Mouse (Mus musculus) right cerebral cortex, postnatal 14 days (tissue): ENCODE measurements around the gene Sh3bp4.

Experiments used
- DNase-seq: peaks from one replicate; pipeline ENCODE4 v3.0.0; 2022

Sh3bp4 gene

DNA sequence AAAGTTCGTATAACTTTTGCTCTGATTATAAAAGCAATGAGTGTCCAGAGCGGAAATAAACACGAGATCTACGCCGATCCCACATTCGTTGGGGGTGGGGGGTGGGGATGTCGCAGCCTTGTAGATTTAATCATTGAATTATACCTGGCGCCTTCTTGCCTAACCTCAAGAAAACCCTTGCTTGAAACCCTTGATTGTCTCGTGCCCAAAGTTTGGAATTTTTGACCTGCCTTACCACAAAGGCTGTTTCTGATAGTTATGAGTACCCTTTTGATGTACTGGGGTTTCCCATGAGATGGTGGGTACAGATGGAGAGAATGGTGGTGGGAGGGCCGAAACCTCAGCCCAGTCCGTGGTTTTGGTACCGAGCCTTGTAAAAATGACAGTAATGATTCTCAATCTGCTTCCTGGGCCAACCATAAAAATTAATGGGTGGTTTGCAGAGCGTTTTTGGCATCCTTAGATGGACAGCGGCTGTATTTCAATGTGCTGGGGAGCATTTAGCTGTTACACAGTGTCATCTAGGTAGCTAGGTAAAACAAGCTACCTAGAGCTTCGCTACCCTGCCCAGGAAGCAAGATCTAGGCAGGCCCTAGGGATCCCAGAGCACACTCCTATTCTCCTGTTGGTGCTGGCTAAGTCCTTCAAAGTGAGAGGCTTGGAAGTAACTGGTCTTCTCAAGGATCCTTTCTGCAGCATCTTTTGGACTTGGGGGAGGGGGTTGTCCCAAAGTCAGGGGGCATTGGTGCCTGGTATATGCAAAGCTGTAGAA is 1.3 kb downstream of the Sh3bp4 start:
- no peak for DNase-seq

DNA sequence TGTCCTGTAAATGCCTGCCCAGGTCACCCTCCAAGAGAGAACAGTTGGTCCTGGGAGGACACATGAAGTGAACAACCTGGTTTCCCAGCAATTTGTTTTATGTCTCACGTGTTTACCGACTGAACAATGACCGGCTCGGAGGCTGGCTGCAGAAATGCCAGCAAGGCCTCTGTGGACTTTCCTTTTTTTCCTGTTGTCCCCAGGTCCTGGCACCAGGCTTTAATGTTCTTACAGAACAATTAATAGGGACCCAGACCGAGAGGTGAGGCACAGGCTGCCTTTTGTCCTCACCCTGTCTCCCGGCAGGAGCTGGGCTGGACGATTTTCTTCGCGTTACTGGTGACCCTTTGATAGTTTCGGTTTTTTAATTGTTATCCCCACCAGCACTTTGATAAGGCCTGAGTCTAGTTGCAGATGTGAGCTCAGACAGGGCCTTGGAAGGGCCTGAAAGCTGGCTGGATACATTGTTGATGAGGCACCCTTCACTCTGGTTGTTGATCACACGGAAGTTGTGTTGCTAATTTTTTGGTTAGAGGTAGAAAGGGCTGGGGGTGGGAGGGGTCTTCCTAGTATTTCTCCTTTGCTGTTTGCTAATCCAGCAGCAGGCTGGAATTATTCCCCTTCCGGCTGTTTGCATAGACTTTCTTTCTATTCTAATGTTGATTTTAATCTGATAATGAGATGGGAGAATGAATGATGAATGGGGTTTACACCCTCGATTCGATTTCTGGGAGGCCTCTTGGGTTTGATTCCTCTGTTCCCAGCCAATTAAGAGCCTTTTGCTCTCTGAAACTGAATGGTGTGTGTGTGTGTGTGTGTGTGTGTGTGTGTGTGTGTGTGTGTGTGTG is 2.2 kb downstream of the Sh3bp4 start:
- no peak for DNase-seq

DNA sequence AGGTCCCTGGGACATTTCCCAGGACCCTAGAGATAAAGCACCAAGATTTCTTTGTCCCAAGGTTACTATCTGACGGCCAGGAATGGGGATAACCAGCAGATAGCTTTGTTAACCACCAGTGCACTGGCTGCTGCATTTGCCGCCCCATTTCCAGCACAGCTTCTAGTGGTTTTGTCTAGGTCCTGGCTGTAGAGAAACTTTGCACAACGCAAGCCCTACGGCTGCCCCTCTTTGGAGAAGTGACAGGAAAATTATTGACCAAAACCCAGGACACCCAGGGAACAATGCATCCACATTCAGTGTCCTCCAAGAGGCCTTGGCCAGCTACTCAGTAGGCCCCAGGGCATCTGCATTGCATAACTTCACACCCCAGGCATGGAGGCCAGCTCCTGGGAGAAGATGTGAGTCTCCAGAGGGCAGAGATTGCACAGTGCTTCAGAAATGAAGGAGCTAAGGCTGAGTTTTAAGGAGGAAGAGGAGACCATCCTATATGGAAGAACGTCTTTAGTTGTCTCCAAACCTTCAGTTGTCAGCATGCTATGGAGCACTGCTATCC is 3.2 kb downstream of the Sh3bp4 start:
- no peak for DNase-seq

DNA sequence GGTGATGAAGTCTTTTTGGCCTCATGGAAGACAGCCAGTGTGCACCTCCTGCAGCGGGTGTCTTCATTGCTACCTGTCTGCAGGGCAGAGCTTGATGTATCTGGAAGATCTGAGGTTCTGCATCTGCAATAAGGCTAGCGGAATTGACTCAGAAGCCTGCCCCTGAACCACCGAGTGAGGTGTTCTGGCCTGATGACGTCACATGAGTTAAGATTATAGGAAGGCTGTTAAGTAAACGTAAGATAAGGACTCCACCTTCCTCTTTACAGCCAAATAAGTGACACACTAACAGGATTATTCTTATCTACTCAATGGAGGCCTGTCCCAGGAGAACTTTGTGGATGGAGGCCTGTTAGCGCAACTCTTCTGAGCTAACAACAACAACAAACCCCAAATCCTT is 4.5 kb downstream of the Sh3bp4 start:
- DNase-seq = no peak

DNA sequence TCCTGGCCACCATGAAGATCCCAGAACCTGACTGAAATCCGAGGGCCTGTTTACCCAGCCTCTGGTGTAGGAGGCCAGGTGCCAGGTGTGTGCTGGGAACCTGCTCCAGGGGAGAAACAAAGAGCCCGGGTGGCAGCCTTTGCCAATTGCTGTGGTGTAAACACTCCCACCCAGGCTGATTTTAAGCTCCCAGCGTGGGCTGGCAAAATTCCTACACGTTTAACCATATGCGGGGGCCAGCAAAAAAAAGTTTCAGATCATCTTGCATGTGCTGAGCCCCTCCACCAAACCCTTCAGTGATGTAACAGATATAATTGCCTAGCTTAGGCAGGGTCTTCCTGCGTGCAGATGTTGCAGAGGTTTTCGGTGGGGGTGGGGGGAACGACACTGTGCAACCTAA is 4.9 kb downstream of the Sh3bp4 start:
- DNase-seq = no peak

DNA sequence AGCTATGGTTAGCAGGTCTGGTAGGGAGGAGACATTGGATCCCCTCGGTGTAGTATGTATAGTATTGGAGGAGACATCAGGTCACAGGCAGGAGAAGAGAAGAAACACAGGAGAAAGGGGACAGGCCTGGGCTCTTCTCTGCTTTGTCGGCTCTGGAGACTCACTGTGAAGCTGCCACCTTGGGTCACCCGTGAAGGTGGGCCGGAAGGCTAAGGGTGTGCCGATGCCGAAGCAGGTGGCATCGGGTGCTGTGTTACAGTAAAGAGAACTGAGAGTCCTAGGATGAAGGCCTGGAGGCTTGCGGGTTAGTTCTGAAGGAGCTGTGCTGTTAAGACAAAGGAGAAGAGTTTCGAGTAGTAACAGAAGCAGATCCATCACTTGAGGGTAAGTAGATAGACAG is 6.6 kb downstream of the Sh3bp4 start:
- DNase-seq = no peak

DNA sequence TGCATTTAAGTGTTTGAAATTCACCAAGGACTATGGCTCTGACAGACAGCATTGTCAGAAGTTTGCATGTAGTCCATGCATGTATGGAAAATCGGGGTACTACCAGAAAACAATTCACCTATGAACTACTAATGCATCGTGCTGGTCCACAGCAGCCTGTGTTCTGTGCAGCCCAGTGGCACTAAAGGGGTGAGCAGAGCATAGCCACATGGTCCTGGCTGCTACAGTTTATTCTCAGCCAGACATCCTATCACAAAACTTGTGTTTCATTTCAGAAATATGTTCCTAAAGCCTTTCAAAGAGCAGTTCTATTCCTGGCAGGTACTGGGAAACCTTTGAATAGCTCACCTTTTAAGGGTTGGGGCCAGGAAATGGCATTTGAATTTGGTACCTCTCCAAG is 8.0 kb downstream of the Sh3bp4 start:
- DNase-seq = no peak

DNA sequence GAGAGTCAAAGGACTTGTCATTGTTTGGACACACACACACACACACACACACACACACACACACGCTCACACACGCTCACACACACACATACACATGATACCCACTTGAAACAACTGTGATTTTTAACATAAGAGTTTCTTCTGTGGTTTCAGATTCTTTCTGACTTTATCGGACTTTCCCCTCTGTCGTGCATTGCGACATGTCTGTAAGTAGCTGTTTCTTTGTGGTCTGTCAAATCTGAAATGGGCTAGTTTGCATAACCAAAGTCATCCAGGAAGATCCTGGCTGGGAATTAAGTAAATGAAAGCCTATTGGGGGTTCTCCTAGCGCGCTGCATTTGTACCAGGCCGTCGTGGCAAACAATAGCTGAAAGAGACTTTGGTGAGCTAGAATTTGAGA is 8.5 kb downstream of the Sh3bp4 start:
- no peak for DNase-seq

DNA sequence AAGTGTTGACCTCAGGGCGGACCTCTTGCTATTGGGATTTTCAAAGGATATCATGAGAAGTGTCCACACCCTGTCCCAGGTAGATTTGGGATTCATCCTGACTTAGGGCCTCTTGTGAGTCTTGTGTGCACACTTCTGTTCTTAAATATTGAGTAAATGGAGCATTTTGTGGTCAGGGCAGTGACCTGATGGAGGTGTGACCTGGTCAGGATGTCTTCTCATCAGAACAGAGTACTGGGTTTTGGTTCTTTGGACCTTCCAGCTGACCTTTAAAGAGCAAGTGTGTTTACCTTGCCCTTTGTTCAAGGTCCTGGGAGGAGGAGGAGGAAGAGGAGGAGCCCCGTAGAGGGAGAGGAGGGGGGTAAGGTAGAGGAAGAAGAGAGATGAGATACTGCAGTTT is 9.0 kb downstream of the Sh3bp4 start:
- no peak for DNase-seq

DNA sequence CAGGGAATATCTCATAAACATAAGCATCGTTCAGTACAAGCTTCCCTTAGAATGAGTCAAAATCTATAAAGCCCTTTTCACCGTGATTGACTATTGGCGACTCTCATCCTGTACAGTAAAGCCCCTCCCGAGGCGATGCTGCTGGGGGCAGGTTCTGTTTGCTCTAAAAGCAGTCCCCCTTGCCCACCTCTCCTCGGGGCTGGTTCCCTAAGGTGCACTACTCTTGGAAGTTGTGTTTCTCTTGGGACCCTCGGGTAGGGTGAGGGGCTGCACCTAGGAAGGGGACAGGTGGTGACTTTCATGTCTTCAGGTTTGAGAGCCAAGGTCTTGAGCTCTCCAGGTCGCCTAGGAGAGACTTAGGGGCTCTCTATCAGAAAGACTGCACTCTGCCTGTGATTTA is 10.2 kb downstream of the Sh3bp4 start:
- DNase-seq = no peak

DNA sequence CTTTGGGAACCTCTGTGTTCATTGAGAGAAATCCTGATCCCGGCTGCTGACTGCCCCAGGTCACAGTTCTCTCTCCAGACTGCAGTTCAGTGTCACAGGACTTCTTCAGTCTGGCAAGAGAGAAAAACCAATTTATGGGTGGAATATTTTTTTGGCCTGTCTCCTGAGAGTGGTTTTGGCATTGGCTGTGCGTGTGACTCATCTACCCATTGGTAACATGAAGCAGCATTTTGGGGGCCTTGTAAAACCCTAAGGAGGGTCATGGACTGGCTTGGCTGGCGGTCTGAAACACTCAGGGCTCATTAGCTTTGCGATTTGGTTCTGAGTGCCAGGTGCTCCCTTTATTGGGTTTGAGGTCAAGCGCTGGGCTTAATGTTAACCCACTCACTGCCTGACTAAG is 10.6 kb downstream of the Sh3bp4 start:
- no peak for DNase-seq

DNA sequence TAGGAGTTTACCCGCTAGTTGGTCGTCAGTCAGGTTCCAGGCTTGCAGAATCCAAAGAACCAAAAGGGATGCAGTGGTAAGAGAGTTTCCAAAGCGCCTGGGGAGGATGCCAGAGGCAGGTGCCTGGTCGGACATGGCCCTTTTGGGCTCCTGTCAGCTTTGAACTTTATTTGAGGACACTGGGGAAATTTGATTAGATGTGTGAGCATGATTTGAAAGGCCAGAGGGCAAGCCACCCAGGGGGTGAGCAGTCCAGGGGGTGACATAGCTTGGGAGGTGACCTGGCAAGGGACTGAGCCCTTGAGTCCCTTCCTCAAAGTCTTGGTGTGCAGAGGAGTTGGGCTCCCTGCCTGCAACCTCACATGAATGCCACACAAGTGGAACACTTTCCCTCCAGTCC is 11.2 kb downstream of the Sh3bp4 start:
- DNase-seq = no peak

DNA sequence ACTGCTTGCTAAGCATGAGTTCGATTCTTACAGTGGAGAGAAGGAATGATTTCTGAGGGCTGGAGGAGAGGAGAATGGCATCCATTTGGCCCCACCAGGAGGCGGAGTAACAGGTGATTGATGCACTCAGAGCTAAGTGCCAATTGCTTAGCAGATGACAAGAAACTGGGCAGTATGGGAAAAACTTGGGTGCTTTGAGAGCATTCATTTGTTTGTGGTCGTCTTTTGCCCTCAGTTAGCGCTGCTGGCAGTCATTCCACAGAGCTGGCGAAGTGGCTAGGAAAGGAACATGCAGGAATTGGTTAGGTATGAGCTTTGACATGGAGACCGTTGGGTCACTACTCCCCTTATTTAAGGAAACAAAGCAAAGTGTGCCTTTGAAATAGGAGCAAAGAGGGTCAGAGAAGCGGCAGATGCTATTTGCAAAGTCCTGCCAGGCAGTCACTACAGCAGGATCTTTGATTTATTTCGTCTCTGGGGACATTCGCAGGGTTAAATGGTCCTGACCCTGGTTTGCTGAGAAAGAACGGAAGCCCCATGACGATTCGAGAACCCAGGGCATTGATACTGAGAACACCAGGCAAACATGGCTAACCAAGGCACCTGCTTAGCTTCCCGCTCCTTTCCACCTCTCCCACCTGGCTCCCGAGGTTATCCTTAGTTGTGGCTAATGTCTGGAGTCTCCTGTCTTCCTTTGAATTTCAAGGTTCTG is 12.1 kb downstream of the Sh3bp4 start:
- no peak for DNase-seq

DNA sequence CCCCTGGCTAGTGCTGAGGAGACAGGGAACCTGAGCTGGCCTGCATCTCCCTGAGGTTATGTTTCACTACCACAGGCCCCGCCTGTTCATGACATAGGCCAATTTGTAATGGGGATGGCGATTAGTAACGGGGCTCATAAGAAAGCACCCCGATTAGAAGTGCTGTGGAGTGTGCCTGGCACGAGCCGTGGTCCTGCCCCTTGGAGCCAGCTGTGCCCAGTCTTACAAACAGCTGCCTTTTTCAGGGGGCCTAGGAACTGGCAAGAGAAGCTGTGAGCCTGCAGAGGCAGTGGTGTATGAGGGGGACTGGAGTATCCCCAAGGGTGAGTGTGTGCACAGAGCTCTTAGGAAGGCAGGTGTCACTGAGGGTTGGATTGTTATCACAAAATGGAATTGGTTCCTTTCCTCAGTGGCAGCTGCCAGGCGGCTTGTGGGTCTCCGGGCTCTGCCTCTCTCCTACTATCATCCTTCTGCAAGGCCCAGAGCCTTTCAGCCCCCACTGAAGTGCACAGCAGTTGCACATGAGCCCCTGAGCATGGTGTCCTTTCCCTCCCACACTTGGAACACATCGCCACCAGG is 16.4 kb downstream of the Sh3bp4 start:
- DNase-seq = no peak

DNA sequence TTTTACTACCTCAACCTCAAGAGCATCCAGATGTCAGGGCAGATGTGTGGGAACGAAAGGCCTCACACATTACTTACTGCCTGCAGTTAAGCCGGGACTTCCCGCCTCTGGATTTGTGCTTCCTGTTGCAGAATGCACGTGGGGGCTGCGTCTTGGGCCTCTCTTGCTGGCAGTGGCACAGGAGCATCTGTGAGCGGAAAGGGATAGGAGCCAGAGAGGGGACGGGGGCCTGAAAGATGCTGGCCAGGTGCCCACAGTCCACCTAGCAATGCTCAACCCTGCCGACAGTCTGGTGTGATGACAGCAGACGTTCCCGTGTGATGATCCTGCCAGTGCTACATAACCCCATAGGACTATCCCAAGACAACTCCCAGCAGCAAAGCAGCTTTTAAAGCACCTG is 17.9 kb downstream of the Sh3bp4 start:
- DNase-seq = no peak

DNA sequence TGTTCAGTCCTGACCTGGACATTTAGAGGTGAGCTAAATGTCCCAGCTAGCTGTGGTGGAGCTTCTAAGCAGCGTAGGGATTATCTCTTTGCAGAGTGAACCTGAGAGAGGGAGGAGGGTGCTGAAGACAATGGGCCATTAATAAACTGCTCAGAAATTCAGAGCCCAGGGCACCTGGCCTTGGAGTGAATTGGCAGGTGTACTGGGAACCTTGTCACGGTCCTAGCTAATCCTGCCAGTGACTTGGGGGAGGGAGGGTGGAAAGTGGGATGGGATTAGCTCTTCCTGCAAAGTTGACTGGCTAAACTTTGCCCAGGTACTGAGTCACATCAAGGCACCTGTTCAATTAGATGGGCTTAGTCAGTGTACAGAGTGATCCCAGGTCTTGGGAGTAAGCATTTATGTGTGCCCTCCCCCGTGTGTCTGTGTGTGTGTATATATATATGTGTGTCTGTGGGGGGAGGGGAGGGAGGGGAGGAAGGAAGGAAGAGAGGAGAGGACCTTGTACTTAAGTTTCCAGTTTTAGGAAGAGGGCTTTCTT is 18.6 kb downstream of the Sh3bp4 start:
- DNase-seq = no peak

DNA sequence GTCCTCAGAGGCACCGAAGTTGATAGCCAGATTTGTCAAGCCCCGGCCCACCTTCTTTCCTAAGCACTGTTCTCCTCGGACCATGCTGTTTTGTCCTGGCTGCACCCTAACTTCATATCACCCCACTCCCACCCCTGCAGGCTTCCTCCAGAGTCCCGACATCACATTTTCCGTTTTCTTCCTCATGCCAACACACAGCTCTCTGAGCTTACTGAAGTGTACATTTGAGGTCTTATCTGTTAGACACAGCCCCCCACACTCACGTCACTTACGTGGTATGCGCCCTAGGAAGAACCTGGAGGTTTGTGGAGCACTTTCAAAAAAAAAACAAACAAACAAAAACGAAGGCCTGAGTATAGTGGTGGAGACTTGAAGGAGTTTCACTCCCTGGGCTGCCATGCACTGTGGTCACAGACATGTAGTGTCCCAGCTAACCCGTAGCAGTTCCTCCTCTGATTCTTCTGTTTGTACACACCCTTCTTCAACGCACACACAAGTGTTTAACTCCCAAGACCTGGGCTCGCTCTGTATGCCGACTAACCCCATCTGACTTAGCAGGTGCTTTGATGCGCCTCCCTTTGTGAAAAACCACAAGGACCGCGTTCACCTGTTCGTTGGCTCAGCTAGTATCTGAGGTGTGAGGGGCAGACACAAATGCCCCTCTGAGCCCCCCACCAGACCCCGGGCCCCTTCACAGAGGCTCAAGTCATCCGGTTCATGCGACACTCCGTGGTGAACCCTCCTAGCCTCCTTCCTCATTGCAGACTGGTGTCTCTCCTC is 19.8 kb downstream of the Sh3bp4 start:
- DNase-seq = peak; percentile 3

DNA sequence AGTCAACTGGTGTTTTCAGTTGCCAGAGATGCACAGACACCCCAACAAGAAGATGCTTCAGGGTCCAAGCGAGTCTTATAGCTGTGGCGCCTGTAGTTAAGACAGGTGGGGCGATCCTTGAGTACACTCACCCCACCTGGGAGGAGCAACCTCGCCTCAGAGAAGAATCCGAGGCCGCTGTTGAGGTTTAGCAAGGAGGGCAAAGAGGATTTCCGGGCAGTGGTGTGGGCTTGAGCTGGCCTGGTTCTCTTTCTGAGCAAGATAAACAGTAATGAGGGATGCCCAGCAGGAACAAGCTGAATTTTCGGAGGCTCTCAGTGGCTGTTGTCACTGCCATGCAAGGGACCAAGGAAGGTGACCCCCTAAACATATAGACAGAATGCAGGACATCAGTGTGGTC is 20.5 kb downstream of the Sh3bp4 start:
- peak; percentile 2 for DNase-seq

DNA sequence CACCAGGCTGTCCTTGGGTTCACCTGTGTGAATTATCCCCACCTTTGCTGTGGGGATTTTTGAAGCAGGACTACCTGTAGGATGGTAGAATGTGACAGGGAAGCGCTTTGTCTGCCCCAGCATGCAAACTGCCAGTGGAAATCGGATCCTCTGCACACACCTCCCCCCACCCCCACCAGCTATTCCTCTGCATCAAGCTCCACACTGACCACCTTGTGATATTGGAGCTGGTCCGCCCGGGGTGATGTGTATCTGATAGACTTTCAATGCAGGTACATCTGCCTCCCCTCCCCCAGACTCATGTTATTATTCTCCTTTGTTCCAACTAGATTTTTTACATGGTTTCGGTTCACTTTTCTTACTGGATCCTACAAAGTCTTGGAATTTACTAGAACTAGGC is 21.8 kb downstream of the Sh3bp4 start:
- DNase-seq = peak; percentile 1

DNA sequence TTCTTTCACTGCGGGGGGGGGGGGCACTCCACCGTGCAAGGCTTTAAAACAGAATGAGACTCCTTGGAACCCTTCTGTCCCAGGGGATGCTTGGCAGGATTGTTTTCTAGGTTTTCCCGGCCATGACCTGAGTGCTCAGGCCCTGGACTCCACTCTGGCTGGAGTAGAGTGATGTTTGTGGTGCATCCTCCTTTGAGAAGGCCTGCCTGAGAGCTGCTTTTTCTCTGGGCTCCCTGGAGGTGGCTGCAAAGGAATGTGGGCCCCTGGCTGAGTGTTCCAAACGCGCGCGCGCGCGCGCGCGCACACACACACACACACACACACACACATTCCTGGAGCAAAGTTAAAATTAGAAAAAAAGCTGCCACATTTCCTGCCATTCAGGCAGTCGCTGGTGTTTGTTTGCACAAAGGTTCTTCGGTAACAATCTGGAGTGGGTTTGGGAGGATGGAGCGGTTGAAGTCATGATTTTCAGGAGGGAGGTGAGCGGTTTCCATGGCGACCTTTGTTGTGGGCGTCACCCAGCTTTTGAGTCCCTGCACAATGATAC is 22.3 kb downstream of the Sh3bp4 start:
- DNase-seq = peak; percentile 57

DNA sequence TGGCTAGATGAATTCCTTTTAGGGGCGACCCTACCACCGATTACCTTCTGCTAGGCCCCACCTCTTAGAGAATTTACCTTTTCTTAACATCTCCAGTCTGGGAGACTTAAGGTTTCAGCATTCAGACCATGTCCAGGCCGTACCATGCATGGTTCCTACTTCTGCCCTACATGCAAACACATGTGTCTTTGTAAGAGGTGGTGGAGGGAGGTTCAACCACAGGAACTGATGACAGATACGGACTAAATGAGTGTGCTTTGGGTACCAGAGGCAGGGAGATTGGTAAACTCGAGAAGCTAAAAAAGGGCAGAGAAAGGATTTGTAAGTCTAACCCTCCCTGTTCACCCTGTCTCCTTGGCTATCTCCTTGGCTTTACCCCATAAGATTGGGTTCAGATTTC is 23.5 kb downstream of the Sh3bp4 start:
- no peak for DNase-seq

DNA sequence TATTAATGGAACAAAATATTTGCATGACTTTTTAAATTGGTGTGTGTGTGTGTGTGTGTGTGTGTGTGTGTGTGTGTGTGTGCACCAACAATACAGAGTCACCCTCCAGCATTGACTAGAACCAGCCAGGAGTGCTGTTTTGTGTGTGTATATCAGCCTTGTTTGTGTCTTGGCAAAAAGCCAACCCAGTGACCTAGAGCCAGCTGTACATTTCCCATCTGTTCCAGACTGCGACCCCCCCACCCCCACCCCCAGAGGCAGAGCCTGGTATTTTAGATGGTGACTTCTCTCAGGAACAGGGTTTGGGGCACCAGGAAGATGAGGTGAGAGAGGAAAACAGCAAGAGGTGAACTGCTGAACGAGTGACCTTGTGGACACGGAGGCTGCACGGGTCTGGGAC is 24.2 kb downstream of the Sh3bp4 start:
- DNase-seq = no peak
